Mouse (Mus musculus) gastrocnemius, postnatal 10 days (tissue): ENCODE data around the gene Snap91. TPM values are rescaled to one million over a fixed set of nuclear protein-coding genes. Genes with fewer than 3 reads are reported as not detected.

Experiments used
- total RNA-seq, 2 experiments: library from RNA; stranded (reverse); gene quantifications; 2 replicates each; pipeline ENCODE4 v1.2.3; 2021

Snap91 gene
- total RNA-seq, 2 experiments from 2014 or later, result 1.2 to 1.3 TPM

Other genes starting within 250 kb of the Snap91 start
- gene Me1, start 184.7 kb downstream of the Snap91 start, total RNA-seq, result 10 to 100 TPM; 40.0 to 41.5 TPM
- gene Prss35, start 137.0 kb downstream of the Snap91 start, total RNA-seq, result 1 to 10 TPM; 6.2 to 9.1 TPM
- not detected for gene Ripply2, start 134.9 kb upstream of the Snap91 start, total RNA-seq
- 10 to 100 TPM; 20.4 to 21.1 TPM for gene Cyb5r4, start 141.4 kb upstream of the Snap91 start, total RNA-seq